Mouse (Mus musculus): ENCODE data around the gene H2afy. TPM values are rescaled to one million over a fixed set of nuclear protein-coding genes. Genes with fewer than 3 reads are reported as not detected.

Gene H2afy
- polyA plus RNA-seq, 1 experiment, result 408 TPM

- H3K4me3 ChIP-seq (ENCODE audit: insufficient read depth, low read depth, low read length), result no peak overlapping the region
- no peak overlapping the region for H3K27ac ChIP-seq (ENCODE audit: insufficient read depth, low read depth, low read length)
- TF ChIP-seq CTCF (IDR thresholded peaks at IDR 0.05; ENCODE audit: insufficient read depth, low read depth, low read length) (no peak), POLR2A (IDR thresholded peaks at IDR 0.05; ENCODE audit: insufficient read depth, low read depth, low read length) (no peak)
- peaks cover 8% of the 10 kb centered on the region for H3K4me1 ChIP-seq (ENCODE audit: control insufficient read depth, insufficient read depth, low read length)
- WGBS, result 90% methylated on average over 5 of the region's 5 CpGs
Measured at GRCm38 (mm10) chr13:56123075-56123474, 13.1 kb downstream of the H2afy start.

- Histone ChIP-seq H3K4me3 (ENCODE audit: insufficient read depth, low read depth, low read length) (no peak overlapping the region), H3K27ac (ENCODE audit: insufficient read depth, low read depth, low read length) (peak overlapping the region; percentile 64; the same call in 1 of the 2 replicates), H3K4me1 (ENCODE audit: control insufficient read depth, insufficient read depth, low read length) (peaks cover 35% of the 10 kb centered on the region)
- 54% methylated on average over 9 of the region's 9 CpGs for WGBS
- TF ChIP-seq POLR2A (IDR thresholded peaks at IDR 0.05; ENCODE audit: insufficient read depth, low read depth, low read length) (no peak), CTCF (IDR thresholded peaks at IDR 0.05; ENCODE audit: insufficient read depth, low read depth, low read length) (no peak)
Measured at GRCm38 (mm10) chr13:56117991-56118765, 18.0 kb downstream of the H2afy start.

- Histone ChIP-seq H3K27ac (ENCODE audit: insufficient read depth, low read depth, low read length) (no peak overlapping the region), H3K4me1 (ENCODE audit: control insufficient read depth, insufficient read depth, low read length) (peaks cover 56% of the 10 kb centered on the region), H3K4me3 (ENCODE audit: insufficient read depth, low read depth, low read length) (no peak overlapping the region)
- WGBS, result 35% methylated on average over 3 of the region's 3 CpGs
- TF ChIP-seq CTCF (IDR thresholded peaks at IDR 0.05; ENCODE audit: insufficient read depth, low read depth, low read length) (no peak), POLR2A (IDR thresholded peaks at IDR 0.05; ENCODE audit: insufficient read depth, low read depth, low read length) (no peak)
Measured at GRCm38 (mm10) chr13:56115906-56116305, 20.3 kb downstream of the H2afy start.

- TF ChIP-seq POLR2A (IDR thresholded peaks at IDR 0.05; ENCODE audit: insufficient read depth, low read depth, low read length), result no peak
- TF ChIP-seq CTCF (IDR thresholded peaks at IDR 0.05; ENCODE audit: insufficient read depth, low read depth, low read length), result no peak
- Histone ChIP-seq H3K4me1 (ENCODE audit: control insufficient read depth, insufficient read depth, low read length) (peaks cover 60% of the 10 kb centered on the region), H3K4me3 (ENCODE audit: insufficient read depth, low read depth, low read length) (no peak overlapping the region), H3K27ac (ENCODE audit: insufficient read depth, low read depth, low read length) (no peak overlapping the region)
- 62% methylated on average over 9 of the region's 9 CpGs for WGBS
Measured at GRCm38 (mm10) chr13:56115386-56115785, 20.8 kb downstream of the H2afy start.

- Histone ChIP-seq H3K4me1 (ENCODE audit: control insufficient read depth, insufficient read depth, low read length) (peaks cover 71% of the 10 kb centered on the region), H3K27ac (ENCODE audit: insufficient read depth, low read depth, low read length) (peak overlapping the region; percentile 67)
- 56% methylated on average over 19 of the region's 19 CpGs for WGBS
Measured at GRCm38 (mm10) chr13:56113431-56114248, 22.5 kb downstream of the H2afy start.

GRCm38 (mm10) chr13:56112980-56113379, 23.2 kb downstream of the H2afy start:
- Histone ChIP-seq H3K4me3 (ENCODE audit: insufficient read depth, low read depth, low read length) (no peak overlapping the region), H3K27ac (ENCODE audit: insufficient read depth, low read depth, low read length) (peak overlapping the region; percentile 67), H3K4me1 (ENCODE audit: control insufficient read depth, insufficient read depth, low read length) (peaks cover 67% of the 10 kb centered on the region)
- 17% methylated on average over 13 of the region's 13 CpGs for WGBS
- TF ChIP-seq CTCF (IDR thresholded peaks at IDR 0.05; ENCODE audit: insufficient read depth, low read depth, low read length) (no peak), POLR2A (IDR thresholded peaks at IDR 0.05; ENCODE audit: insufficient read depth, low read depth, low read length) (no peak)

More at GRCm38 (mm10) chr13:56113431-56114248, 22.5 kb downstream of the H2afy start:
- TF ChIP-seq CTCF (IDR thresholded peaks at IDR 0.05; ENCODE audit: insufficient read depth, low read depth, low read length), result no peak
- no peak for TF ChIP-seq POLR2A (IDR thresholded peaks at IDR 0.05; ENCODE audit: insufficient read depth, low read depth, low read length)
- H3K4me3 ChIP-seq (ENCODE audit: insufficient read depth, low read depth, low read length), result no peak overlapping the region

GRCm38 (mm10) chr13:56112496-56112895, 23.7 kb downstream of the H2afy start:
- Histone ChIP-seq H3K4me3 (ENCODE audit: insufficient read depth, low read depth, low read length) (no peak overlapping the region), H3K4me1 (ENCODE audit: control insufficient read depth, insufficient read depth, low read length) (peaks cover 63% of the 10 kb centered on the region), H3K27ac (ENCODE audit: insufficient read depth, low read depth, low read length) (no peak overlapping the region)
- no peak for TF ChIP-seq POLR2A (IDR thresholded peaks at IDR 0.05; ENCODE audit: insufficient read depth, low read depth, low read length)
- TF ChIP-seq CTCF (IDR thresholded peaks at IDR 0.05; ENCODE audit: insufficient read depth, low read depth, low read length), result no peak
- 45% methylated on average over 4 of the region's 4 CpGs for WGBS

GRCm38 (mm10) chr13:56111601-56112000, 24.6 kb downstream of the H2afy start:
- Histone ChIP-seq H3K4me3 (ENCODE audit: insufficient read depth, low read depth, low read length) (no peak overlapping the region), H3K27ac (ENCODE audit: insufficient read depth, low read depth, low read length) (no peak overlapping the region), H3K4me1 (ENCODE audit: control insufficient read depth, insufficient read depth, low read length) (peaks cover 60% of the 10 kb centered on the region)
- no peak for TF ChIP-seq POLR2A (IDR thresholded peaks at IDR 0.05; ENCODE audit: insufficient read depth, low read depth, low read length)
- TF ChIP-seq CTCF (IDR thresholded peaks at IDR 0.05; ENCODE audit: insufficient read depth, low read depth, low read length), result no peak
- WGBS, result 82% methylated on average over 6 of the region's 6 CpGs

All from olfactory bulb, adult 2 months (tissue).